Comparison of ENCODE assay signal across 22 mouse cellular contexts in the genomic region with DNA sequence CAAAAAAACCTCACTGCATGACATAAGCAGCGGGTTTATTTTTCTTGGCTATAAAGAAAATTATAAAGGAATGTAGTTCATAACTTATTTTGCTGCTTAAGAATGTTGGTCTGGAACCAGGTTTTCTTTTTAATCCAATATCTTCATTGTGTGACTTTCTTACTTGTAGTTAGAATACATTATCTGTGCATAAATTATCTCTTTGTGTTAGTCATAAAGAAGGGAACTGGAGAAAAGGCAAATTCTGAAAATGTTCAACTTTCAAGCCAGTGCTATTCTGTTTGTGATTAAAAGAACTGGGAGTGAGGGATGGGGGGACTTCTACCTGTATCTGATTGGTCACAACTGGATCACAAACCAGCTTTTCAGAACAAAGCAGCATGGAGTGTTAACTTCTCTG.
"Had no signal": no experiment of that assay in that cellular context is flagged by ENCODE, and none has a peak within 500 bp of the region (broad histone marks: within the 10 kb centered on the region; RNA-seq: fewer than 3 reads in every experiment).

No protein-coding gene starts in this region.

- ATAC-seq: hindbrain, embryonic 16.5 days; hindbrain, postnatal 0 days; inflammation-experienced regulatory T-cells, adult 6 months; intestine, embryonic 15.5 days; intestine, embryonic 16.5 days; intestine, postnatal 0 days had no signal

- DNase-seq: heart, postnatal 10 days; heart, postnatal 14 days; heart, postnatal 36 days; heart, postnatal 4 days; kidney, adult 11 months; kidney, adult 18-20 months; kidney, adult 2 months; kidney, adult 8-10 months; kidney, adult 9 months; kidney, postnatal 10 days; kidney, postnatal 14 days; kidney, postnatal 25 days; kidney, postnatal 36 days; kidney, postnatal 4 days; layer of hippocampus, adult 9-11 months; layer of hippocampus, postnatal 36 days had no signal
